Mouse (Mus musculus) adrenal gland, adult 2 months (tissue): ENCODE results near the gene Svip. TPM values are rescaled to one million over a fixed set of nuclear protein-coding genes. Genes with fewer than 3 reads are reported as not detected.

ENCODE experiments used
- DNase-seq: peaks from one replicate; pipeline ENCODE4 v3.0.0; 2021
- polyA plus RNA-seq: library from polyadenylated mRNA; depleted of rRNA; stranded (reverse); fragments of >200 nt; gene quantifications from 2 replicates; pipeline ENCODE4 v1.2.3, GENCODE M21; 2012; rRNA removed
- total RNA-seq, 2 experiments: library from RNA; stranded (reverse); gene quantifications; 2 replicates each; pipeline ENCODE4 v1.2.3; 2021

Gene Svip
- total and polyA plus RNA-seq, 3 experiments, result 2.9 to 26.7 (median 23.0) TPM

- no peak for DNase-seq
Observed at GRCm38 (mm10) chr7:51962219-51962952, 43.4 kb downstream of the Svip start.

- no peak for DNase-seq
Observed at GRCm38 (mm10) chr7:51960698-51961374, 45.0 kb downstream of the Svip start.

GRCm38 (mm10) chr7:51957766-51958165 lies 48.1 kb downstream of the Svip start:
- no peak for DNase-seq

GRCm38 (mm10) chr7:51955424-51956041 lies 50.3 kb downstream of the Svip start:
- peak; percentile 13 for DNase-seq

Other genes starting within 250 kb of the Svip start
- 10 to 100 TPM; 36.2 to 45.1 TPM for gene Gas2, start 144.0 kb downstream of the Svip start, total RNA-seq
- 12.2 and 12.6 TPM in 2 replicates for gene Gas2, start 144.0 kb downstream of the Svip start, polyA plus RNA-seq
- 1 to 10 TPM; 8.2 to 10.0 TPM for gene Fancf, start 143.8 kb downstream of the Svip start, total RNA-seq
- gene Fancf, start 143.8 kb downstream of the Svip start, polyA plus RNA-seq, result 15.1 and 21.6 TPM in 2 replicates
- not detected for gene 1700015G11Rik, start 9.7 kb upstream of the Svip start, total RNA-seq
- not detected in 2 replicates for gene 1700015G11Rik, start 9.7 kb upstream of the Svip start, polyA plus RNA-seq